8 mouse cellular contexts compared by ENCODE assay signal in the genomic region with DNA sequence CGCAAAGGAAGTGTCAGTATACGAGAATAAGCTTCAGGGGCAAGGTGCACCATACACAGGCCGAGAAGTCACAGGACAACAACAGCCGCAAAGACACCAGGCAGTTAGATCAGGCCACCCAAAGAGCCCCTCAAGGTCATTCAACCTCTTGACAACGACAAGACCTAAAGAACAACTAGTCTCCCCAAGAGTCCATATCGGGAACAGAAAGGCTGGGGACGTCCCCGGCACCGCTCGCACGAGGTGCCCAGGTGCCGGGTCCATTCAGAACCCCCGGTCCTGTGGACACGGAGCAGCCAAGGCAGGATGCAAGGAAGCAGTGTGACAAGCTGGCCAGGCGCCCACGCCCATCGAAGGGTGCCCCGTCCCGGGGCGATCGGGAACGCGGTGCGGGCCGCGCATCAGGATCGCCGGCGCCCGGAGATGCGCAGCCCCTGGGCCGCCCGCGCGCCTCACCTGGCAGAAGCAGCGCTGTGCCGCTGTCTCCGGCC. TPM values are rescaled to one million over a fixed set of nuclear protein-coding genes. Genes with fewer than 3 reads are reported as not detected.
A peak's percentile ranks its signal among the peaks of the same experiment; 100 is the strongest.
DNase-seq lines count a peak whose midpoint lies in the region; ATAC-seq and TF ChIP-seq lines count a peak whose summit lies in the region.

No protein-coding gene starts in this region.

- no peaks in the 10 kb centered on the region for H3K27me3 ChIP-seq in heart, embryonic 10.5 days (ENCODE audit: insufficient read depth, poor library complexity, severe bottlenecking)
- no peaks in the 10 kb centered on the region for H3K27me3 ChIP-seq in MEL (ENCODE audit: control insufficient read depth in 1 of 2, insufficient read depth in 2 of 2, low read length in 2 of 2)
- H3K27me3 ChIP-seq in intestine, embryonic 16.5 days (replicated peaks; ENCODE audit: control insufficient read depth, insufficient read depth, low read length): no peaks in the 10 kb centered on the region
- H3K27me3 ChIP-seq in midbrain, embryonic 12.5 days: 0 out of 2 replicates have a peak, but pooled peaks cover 4% of the 10 kb centered on the region

- H3K79me2 ChIP-seq in MEL (ENCODE audit: control insufficient read depth, insufficient read depth, low read length, poor library complexity): peaks cover 53% of the 10 kb centered on the region

- DNase-seq in heart, embryonic 10.5 days (ENCODE audit: low spot score): peak; percentile 80
- DNase-seq in heart, adult 11 months: no peak
- DNase-seq in MEL (ENCODE audit: low read depth, low spot score): peak; percentile 72
- DNase-seq in ovary, adult 18-20 months (ENCODE audit: low spot score): no peak
- DNase-seq in ovary, postnatal 36 days (ENCODE audit: low spot score): no peak

- no peak for TF ChIP-seq POLR2A in MEL (IDR thresholded peaks at IDR 0.05; ENCODE audit: control insufficient read depth in 1 of 2, insufficient read depth in 1 of 2, low read depth in 1 of 2, low read length in 2 of 2, poor library complexity in 1 of 2)

- 0 out of 2 replicates have a peak, but pooled peaks cover 3% of the 10 kb centered on the region for H3K36me3 ChIP-seq in heart, embryonic 10.5 days
- H3K36me3 ChIP-seq in MEL (ENCODE audit: control insufficient read depth in 1 of 2, insufficient read depth in 2 of 2, low read length in 2 of 2): peaks cover 5 to 45% of the 10 kb centered on the region in 2 experiments; a peak in 3 of 4 replicates
- H3K36me3 ChIP-seq in intestine, embryonic 16.5 days (ENCODE audit: control insufficient read depth, insufficient read depth, low read length): no peaks in the 10 kb centered on the region
- H3K36me3 ChIP-seq in midbrain, embryonic 12.5 days: no peaks in the 10 kb centered on the region

- no peak for TF ChIP-seq EP300 in MEL (IDR thresholded peaks at IDR 0.05; ENCODE audit: low read depth in 1 of 2, low read length in 2 of 2)

- peak overlapping the region; percentile 88 for H3K9ac ChIP-seq in MEL (ENCODE audit: control insufficient read depth, low read depth, low read length, poor library complexity, severe bottlenecking)
- H3K9ac ChIP-seq in intestine, embryonic 16.5 days (ENCODE audit: low read depth, low read length): peak overlapping the region; percentile 93
- H3K9ac ChIP-seq in midbrain, embryonic 12.5 days (replicated peaks): peak overlapping the region; percentile 92

- H3K4me1 ChIP-seq in heart, embryonic 10.5 days: peaks cover 30% of the 10 kb centered on the region
- H3K4me1 ChIP-seq in MEL (ENCODE audit: control insufficient read depth in 1 of 2, insufficient read depth in 2 of 2, low read length in 2 of 2): peaks cover 33 to 34% of the 10 kb centered on the region in 2 experiments
- H3K4me1 ChIP-seq in intestine, embryonic 16.5 days (ENCODE audit: control insufficient read depth, insufficient read depth, low read length): peaks cover 16% of the 10 kb centered on the region
- peaks cover 7% of the 10 kb centered on the region for H3K4me1 ChIP-seq in midbrain, embryonic 12.5 days

- peak overlapping the region; percentile 88 for H3K4me3 ChIP-seq in heart, embryonic 10.5 days
- peak overlapping the region; percentile 77 to 91 for H3K4me3 ChIP-seq in MEL (ENCODE audit: control insufficient read depth in 1 of 2, insufficient read depth in 1 of 2, low read depth in 2 of 2, low read length in 2 of 2)
- peak overlapping the region; percentile 94 for H3K4me3 ChIP-seq in intestine, embryonic 16.5 days (ENCODE audit: low read length)
- H3K4me3 ChIP-seq in midbrain, embryonic 12.5 days: peak overlapping the region; percentile 89

- ATAC-seq in erythroid progenitor cell, adult 5-6 weeks (replicated peaks; ENCODE audit: low FRiP score, poor library complexity, severe bottlenecking): peak; percentile 39
- ATAC-seq in intestine, embryonic 16.5 days: peak; percentile 13; the same call in 1 of the 2 replicates
- no peak for ATAC-seq in midbrain, embryonic 12.5 days (ENCODE audit: low FRiP score, low read depth)

- no peak for TF ChIP-seq RAD21 in MEL (IDR thresholded peaks at IDR 0.05; ENCODE audit: low read depth, low read length)

- H3K27ac ChIP-seq in heart, embryonic 10.5 days: peak overlapping the region; percentile 98
- H3K27ac ChIP-seq in MEL (ENCODE audit: control insufficient read depth, low read depth, low read length): peak overlapping the region; percentile 96
- peak overlapping the region; percentile 97 for H3K27ac ChIP-seq in intestine, embryonic 16.5 days (ENCODE audit: low read length)
- H3K27ac ChIP-seq in midbrain, embryonic 12.5 days (replicated peaks): peak overlapping the region; percentile 88

- H3K9me3 ChIP-seq in heart, embryonic 10.5 days: no peaks in the 10 kb centered on the region
- no peaks in the 10 kb centered on the region for H3K9me3 ChIP-seq in MEL (replicated peaks; ENCODE audit: insufficient read depth, low read length)
- no peaks in the 10 kb centered on the region for H3K9me3 ChIP-seq in intestine, embryonic 16.5 days (ENCODE audit: control insufficient read depth, low read length)
- H3K9me3 ChIP-seq in midbrain, embryonic 12.5 days: no peaks in the 10 kb centered on the region

- TF ChIP-seq CTCF in MEL (IDR thresholded peaks at IDR 0.05 in 2 of 3, conservative IDR thresholded peaks at IDR 0.05 in 1 of 3; ENCODE audit: control insufficient read depth in 1 of 3, insufficient read depth in 1 of 3, low read depth in 2 of 3, low read length in 3 of 3, poor library complexity in 1 of 3, severe bottlenecking in 1 of 3): no peak

- WGBS in heart, embryonic 10.5 days: under 1% methylated on average over 38 of the region's 38 CpGs
- under 1% methylated on average over 34 of the region's 38 CpGs for WGBS in intestine, embryonic 16.5 days
- under 1% methylated on average over 38 of the region's 38 CpGs for WGBS in midbrain, embryonic 12.5 days

- peak overlapping the region; percentile 73 for H3K4me2 ChIP-seq in intestine, embryonic 16.5 days (ENCODE audit: low read depth, low read length)
- H3K4me2 ChIP-seq in midbrain, embryonic 12.5 days (replicated peaks): peak overlapping the region; percentile 74

TF ChIP-seq in MEL, 35 proteins besides CTCF, POLR2A, EP300 and RAD21:
- TF ChIP-seq CHD2 (IDR thresholded peaks at IDR 0.05; ENCODE audit: low read length) (no peak), CHD1 (IDR thresholded peaks at IDR 0.05; ENCODE audit: low read depth, low read length) (0 out of 2 replicates have a peak, but pooled peaks have one; percentile 8), ELF1 (IDR thresholded peaks at IDR 0.05; ENCODE audit: low read depth, low read length) (no peak), TAL1 (IDR thresholded peaks at IDR 0.05; ENCODE audit: low read length) (no peak), JUND (IDR thresholded peaks at IDR 0.05; ENCODE audit: low read depth, low read length) (no peak), NRF1 (IDR thresholded peaks at IDR 0.05; ENCODE audit: insufficient read depth, low read depth, low read length, poor library complexity, severe bottlenecking) (no peak), ZKSCAN1 (IDR thresholded peaks at IDR 0.05; ENCODE audit: low read depth, low read length) (no peak), SIN3A (IDR thresholded peaks at IDR 0.05; ENCODE audit: low read length) (peak; percentile 54; the same call in 1 of the 2 replicates), MYC (IDR thresholded peaks at IDR 0.05; ENCODE audit: low read depth, low read length) (0 out of 2 replicates have a peak, but pooled peaks have one; percentile 8), HCFC1 (IDR thresholded peaks at IDR 0.05; ENCODE audit: low read depth, low read length) (no peak), MXI1 (IDR thresholded peaks at IDR 0.05; ENCODE audit: low read depth, low read length) (peak; percentile 35; the same call in 1 of the 2 replicates)

RNA-seq across cellular contexts. Expression of a gene that starts 0.6 kb away (rescaled TPM):
- 47.3 and 52.8 TPM in 2 replicates for polyA plus RNA-seq in heart, embryonic 10.5 days (2016; fragmentation: Nextera tagmentation; extraction: Ambion mirVana)
- total RNA-seq in MEL (2012; rRNA removed): 42.0 and 95.6 TPM in 2 replicates
- 100 to 1,000 TPM; 114 to 273 TPM for polyA plus RNA-seq in MEL (2012; ENCODE audit: insufficient read depth in 1 of 2, insufficient read length in 2 of 2, low read depth in 1 of 2, low replicate concordance in 2 of 2, missing spikeins in 1 of 2)
- total RNA-seq in erythroid progenitor cell, adult 5-6 weeks (2015; ENCODE audit: low replicate concordance): 23.4 and 37.7 TPM in 2 replicates
- total RNA-seq in erythroid progenitor cell, adult 5-6 weeks (2017; ENCODE audit: low replicate concordance): 28.9 and 38.3 TPM in 2 replicates
- polyA plus RNA-seq in intestine, embryonic 16.5 days (2015; fragmentation: Nextera tagmentation; extraction: Ambion mirVana): 74.5 and 77.6 TPM in 2 replicates
- polyA plus RNA-seq in midbrain, embryonic 12.5 days (2016; fragmentation: Nextera tagmentation; extraction: Ambion mirVana): 33.4 and 33.5 TPM in 2 replicates

RNA-seq across cellular contexts. Expression of a gene that starts 11.6 kb away (rescaled TPM):
- 146 and 161 TPM in 2 replicates for polyA plus RNA-seq in heart, embryonic 10.5 days (2016; fragmentation: Nextera tagmentation; extraction: Ambion mirVana)
- 125 and 156 TPM in 2 replicates for total RNA-seq in MEL (2012; rRNA removed)
- polyA plus RNA-seq in MEL (2012; ENCODE audit: insufficient read depth in 1 of 2, insufficient read length in 2 of 2, low read depth in 1 of 2, low replicate concordance in 2 of 2, missing spikeins in 1 of 2): 100 to 1,000 TPM; 208 to 270 TPM
- total RNA-seq in erythroid progenitor cell, adult 5-6 weeks (2015; ENCODE audit: low replicate concordance): 103 and 178 TPM in 2 replicates
- total RNA-seq in erythroid progenitor cell, adult 5-6 weeks (2017; ENCODE audit: low replicate concordance): 151 and 157 TPM in 2 replicates
- polyA plus RNA-seq in intestine, embryonic 16.5 days (2015; fragmentation: Nextera tagmentation; extraction: Ambion mirVana): 124 and 125 TPM in 2 replicates
- polyA plus RNA-seq in midbrain, embryonic 12.5 days (2016; fragmentation: Nextera tagmentation; extraction: Ambion mirVana): 210 and 214 TPM in 2 replicates

RNA-seq across cellular contexts. Expression of a gene that starts 32.9 kb away (rescaled TPM):
- polyA plus RNA-seq in heart, embryonic 10.5 days (2016; fragmentation: Nextera tagmentation; extraction: Ambion mirVana): 45.3 and 49.6 TPM in 2 replicates
- total RNA-seq in MEL (2012; rRNA removed): 18.0 and 19.9 TPM in 2 replicates
- 10 to 100 TPM in 1 of 2 experiments, not detected in 1; 27.2 TPM for polyA plus RNA-seq in MEL (2012; ENCODE audit: insufficient read depth in 1 of 2, insufficient read length in 2 of 2, low read depth in 1 of 2, low replicate concordance in 2 of 2, missing spikeins in 1 of 2)
- 7.1 and 14.1 TPM in 2 replicates for total RNA-seq in erythroid progenitor cell, adult 5-6 weeks (2015; ENCODE audit: low replicate concordance)
- 1.6 and 11.9 TPM in 2 replicates for total RNA-seq in erythroid progenitor cell, adult 5-6 weeks (2017; ENCODE audit: low replicate concordance)
- polyA plus RNA-seq in intestine, embryonic 16.5 days (2015; fragmentation: Nextera tagmentation; extraction: Ambion mirVana): 44.8 and 47.8 TPM in 2 replicates
- 46.8 and 50.2 TPM in 2 replicates for polyA plus RNA-seq in midbrain, embryonic 12.5 days (2016; fragmentation: Nextera tagmentation; extraction: Ambion mirVana)

Comparison
In these comparisons a context has a peak if more than half of its experiments do, and no peak if none do; other contexts are left out.
1. DNase-seq: peak in heart, embryonic 10.5 days (single experiment) and MEL (single experiment); none in heart, adult 11 months (single experiment), ovary, adult 18-20 months (single experiment) and ovary, postnatal 36 days (single experiment).
2. Peak in every context shown above with its lines, with median percentiles within 50 percentile points of each other: H3K27ac ChIP-seq, H3K4me3 ChIP-seq and H3K9ac ChIP-seq.